Mouse (Mus musculus) mouse trophoblast stem cell (cell line): ENCODE data around the gene Car10.

Experiments used
- in situ Hi-C, 2 experiments: fragments of 300-500 bp; cut with MseI, MboI; formaldehyde crosslinking; loops; 2 replicates in 1 of 2; 3 replicates in 1 of 2; pipeline ENCODE4 v1.15.1; 2025

The Car10 gene

DNA sequence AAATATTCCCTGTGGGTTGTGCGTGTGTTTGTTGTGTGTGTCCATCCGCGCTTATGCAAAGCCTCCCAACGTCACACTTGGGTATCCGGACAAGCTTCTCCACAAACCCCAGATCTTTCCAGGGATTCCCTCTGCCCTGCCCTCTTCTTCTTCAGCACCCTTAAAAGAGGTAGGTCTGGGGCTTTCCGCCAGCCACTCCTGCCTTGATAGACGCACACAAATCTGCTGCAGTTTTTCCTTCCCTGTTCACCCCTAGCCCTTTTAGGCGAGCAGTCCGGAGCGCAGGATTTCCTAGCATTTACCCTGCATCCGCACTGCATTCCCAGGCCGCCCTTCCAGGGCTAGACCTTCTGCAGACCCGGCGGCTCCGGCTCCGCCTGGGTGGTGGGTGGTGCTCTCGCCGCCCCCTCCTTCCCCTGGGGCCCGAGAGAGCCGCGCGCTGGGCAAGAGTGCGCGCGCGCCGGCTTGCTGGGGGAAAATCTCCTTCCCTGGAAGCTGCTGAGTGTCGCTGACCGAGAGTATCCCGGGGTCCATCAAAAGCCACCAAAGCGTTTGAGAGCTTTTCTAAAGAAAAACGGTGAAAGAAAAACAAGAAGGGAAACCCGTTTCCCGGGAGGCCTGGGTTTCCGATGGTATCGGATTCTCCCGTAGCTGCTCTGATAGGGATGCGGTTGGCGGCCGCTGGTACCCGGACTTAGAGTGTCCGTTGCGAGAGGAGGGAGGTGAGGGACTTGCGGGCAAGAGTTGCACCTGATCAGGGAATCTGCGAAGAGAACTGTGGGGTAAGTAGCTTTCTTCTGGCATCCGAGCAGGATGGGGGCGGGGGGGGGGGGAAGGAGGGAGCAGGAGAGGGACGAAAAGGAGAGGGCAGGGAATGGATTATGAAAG is at the start of gene Car10:
Car10 (plus strand) TSS at position 88 of the 888 bp plus-strand sequence.
- in situ Hi-C loops, result no loop called here

DNA sequence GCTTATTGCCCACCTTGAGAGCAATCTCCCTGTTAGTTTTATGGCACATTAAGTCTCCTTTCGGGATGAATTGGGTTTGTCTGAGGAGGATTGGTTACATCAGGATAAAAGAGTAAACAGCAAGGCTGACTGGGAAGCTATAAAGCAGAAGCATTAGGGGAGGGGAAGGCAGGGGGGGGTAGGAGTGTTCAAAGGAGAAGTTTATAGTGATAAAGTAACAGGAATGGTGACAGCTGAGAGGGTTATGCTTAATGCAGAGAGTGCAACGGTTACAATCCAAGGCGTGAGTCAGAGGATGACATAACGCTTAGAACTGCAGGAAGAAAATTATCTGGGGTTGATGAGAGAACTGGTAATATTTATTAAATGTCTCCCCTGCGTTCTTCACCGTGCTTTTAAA is 32.8 kb upstream of the Car10 start:
- in situ Hi-C loops, result no loop called here

DNA sequence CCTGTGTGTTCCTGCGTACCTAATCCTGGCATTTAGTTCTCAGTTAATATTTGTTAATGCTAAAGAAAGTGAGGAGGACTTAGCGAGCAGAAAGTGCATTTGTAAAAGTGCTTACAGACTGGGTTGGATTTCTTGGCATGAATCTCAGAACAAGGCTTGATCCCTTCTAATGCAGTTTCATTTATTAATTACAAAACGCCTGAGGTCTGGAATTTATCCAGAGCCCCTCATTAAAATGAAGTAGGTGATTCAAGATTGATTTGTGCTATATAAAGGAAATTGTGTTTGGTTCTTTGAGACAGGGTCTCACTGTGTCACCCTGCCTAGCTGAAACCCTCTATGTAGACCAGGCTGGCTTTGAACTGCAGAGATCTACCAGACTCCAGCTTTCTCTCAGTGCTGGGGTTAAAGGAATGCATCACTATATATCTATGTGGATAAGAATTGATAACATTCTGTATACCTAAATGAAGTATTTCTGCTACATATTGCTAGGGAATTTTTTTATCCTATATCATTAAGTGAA is 32.1 kb upstream of the Car10 start:
- in situ Hi-C loops, result no loop called here

DNA sequence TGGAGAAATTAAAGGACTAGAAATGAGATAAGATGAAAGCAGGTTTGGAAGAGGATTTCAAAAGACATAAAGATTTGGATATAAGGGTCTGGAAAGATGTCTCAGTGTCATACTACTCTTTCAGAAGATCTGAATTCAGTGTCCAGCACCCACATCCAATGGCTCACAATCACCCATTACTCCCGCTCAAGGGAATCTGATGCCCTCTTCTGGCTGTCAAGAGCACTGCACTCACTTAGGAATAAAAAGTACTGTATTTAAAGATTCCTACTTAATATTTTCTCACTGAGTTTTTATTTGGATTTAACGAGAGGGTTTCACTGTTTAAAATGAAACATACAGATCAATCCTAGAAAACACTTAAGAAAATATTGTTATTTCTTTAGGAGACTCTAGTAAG is 2.2 kb upstream of the Car10 start:
- in situ Hi-C loops, result no loop called here

DNA sequence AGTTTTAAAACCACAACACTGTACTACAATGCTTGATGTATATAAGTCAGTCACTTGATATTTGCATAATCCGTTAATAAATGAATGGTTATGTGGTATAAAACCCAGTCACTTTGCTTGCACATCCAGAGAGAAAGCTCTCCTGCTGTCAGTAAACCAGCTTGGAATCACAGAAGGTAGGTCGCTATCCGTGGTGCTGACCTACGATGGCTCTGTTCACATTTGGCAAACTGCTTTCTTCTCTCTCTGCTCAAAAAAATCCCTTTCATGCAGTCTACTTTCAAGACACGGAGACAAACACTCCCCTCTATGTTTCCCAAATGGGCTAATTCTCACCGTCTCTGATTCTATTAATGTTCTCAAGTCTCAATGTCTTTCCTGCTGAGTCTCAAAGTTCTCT is 827 bp upstream of the Car10 start:
- in situ Hi-C loops, result no loop called here

DNA sequence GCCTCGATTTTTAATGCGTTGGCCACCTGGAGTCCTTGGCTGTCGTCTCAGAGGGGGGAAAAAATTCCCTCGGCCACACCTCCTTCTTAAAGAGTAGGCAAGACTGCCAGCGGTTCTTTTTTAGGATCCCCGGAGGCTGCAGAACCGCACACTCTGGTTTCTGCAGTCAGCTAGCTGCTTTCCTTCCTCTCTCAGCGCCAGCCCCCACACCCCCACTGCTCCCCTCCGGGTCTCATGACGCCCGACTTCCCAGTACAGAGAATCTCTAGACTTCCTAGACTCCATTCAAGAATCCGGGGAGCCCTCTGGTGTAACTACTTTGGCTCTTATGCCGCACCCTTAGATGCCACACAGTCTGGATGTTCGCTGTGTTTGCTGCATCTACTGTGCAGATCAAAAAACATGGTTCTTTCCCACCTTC is 387 bp upstream of the Car10 start:
- in situ Hi-C loops, result no loop called here

DNA sequence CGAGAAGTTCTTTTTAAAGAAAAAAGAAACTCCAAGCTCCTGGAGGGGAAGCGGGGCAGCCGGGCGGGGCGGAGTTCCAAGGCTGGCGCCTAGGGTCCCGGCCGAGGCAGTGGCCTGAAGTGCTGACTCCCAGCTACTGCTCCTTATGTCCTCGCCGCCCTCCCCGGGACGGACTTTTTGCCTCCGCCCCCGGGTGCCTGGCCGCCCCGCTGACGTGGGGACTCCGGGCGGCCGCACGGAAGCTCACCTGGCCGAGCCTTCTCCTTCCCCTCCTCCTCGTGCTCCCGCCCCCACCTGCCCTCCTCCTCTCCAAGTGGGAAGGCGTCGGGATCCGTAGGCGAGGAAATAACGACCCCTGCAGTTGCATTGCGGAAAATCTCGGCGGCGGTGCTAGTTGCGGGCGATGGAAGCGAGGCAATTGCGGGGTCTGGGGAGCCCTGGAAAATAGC is 1.1 kb downstream of the Car10 start:
- in situ Hi-C loops, result no loop called here

DNA sequence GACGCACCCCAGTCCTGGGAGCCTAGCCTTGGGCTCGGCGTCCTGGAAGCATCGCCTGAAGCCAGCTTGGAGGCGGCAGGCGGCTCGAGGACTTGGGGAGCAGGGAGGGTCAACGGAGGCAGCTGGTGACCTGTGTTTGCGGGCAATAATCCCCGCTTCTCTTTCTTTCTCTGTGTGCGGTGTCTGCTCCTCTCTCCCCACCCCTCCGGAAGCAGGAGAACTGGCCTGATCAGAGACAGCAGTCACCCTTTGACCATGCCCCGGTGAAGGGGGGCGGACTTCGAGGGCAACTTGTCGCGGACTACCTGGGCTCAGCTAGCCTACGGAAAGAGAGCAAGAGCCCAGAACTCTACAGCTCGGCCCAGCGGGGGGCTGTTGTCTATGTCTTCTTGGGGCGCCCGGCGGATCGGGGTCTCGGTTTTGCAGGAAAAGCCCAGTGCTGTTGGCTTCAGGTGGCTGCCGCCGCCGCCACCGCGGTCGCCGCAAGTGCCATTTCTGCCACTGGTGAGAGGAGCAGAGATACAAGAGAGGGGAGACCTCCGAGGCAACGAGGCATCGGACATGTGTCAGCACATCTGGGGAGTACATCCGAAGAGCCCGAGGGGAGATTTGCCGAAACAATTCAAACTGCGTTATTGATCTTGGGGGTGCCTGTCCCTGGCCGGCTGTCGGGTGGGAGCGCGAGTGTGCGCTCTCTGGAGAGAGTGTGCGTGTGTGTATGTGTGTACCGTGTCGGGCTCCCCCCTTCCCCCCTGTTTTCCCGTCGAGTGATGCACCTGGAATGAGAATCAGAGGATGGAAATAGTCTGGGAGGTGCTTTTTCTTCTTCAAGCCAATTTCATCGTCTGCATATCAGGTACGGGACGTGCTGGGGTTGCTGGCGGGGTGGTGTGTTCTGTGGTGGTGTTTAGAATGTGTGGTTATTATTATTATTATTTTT is 1.9 kb downstream of the Car10 start:
- in situ Hi-C loops, result no loop called here

DNA sequence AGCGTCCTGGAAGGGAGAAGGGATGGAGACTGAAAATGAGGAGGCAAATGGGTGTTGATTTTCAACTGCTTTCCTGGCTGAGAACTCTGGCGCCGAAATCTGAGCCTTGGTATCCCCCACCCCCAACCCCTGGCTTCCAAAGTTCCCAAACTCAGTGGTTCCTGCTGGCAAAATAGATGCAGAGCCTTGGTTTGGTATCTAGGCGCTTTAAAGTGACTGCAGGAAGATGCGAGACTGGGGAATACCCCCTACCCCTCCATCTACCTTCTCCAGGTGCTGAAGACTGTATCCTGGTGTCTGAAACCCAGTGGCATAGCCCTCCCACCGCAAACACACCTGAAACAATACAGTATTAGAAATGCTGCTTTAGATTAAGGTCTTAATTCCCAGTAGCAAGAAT is 2.8 kb downstream of the Car10 start:
- in situ Hi-C loops, result no loop called here

DNA sequence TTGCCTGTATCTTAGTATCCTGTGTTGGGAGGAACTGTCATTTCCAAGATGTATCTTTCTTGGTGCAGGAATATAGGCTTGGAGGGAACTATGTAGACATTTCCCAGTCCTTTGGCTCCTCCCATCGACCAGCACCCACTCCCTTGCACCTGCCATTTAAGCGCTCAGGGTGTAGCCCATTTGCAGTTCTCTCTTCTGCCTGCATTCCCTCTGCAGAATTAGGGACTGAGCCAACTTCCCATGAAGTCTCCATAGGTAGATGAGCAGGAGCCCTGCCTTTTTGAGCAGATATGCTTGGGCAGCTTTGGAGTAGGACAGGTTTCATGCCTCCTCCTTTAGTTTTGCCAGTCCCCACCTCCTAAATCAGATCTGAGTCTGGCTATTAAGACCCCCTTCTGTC is 3.3 kb downstream of the Car10 start:
- in situ Hi-C loops, result no loop called here

DNA sequence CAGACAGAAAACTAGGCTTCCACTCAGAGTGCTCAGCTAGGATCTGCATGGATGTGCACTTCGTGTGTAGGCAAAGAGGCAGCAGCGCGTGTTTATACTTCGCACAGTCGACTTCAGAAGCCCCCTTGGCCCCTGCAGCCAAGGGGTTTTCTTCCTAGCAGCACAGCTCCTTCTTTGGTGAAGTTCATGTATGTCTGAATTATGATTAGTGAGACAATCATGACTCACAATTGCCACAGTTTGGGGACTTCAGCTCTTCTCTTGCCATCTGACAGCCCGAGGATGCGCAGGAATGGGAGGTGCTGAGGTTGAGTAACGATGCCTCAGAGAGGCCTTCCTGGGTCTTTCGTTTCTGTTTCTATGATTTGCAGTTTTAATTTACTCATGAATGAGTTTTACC is 4.5 kb downstream of the Car10 start:
- in situ Hi-C loops, result no loop called here

DNA sequence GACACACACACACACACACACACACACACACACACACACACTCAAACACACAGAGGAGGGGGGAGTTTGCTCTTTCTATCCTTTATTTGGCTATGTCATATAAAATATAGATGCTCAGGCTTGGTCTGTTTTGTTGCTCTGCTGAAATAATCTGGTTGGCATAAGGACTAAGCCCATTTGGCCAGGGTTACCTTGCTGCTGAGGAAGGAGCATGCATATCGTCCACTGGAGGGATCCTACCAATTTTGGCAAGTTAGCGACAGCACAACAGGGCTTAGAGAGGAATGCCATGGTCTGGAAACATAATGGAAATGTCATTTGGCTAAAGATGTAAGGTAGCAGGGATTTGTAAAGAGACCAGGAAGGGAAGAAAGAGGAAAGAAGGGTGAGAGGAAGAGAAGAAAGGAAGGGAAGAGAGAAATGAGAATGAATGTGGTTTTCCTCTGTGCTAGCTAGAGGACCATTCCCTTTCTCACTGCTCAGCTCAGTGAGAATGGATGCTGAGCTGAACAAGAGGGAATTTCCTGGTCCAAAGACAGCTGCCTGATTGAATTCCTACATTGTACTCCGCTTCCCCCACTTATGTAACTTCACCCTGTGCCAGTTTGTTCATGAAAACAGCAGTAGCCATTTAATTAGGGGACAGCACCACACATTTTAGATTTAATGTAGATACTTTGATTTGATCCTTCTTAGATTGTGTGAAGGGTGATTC is 5.4 kb downstream of the Car10 start:
- in situ Hi-C loops, result no loop called here

DNA sequence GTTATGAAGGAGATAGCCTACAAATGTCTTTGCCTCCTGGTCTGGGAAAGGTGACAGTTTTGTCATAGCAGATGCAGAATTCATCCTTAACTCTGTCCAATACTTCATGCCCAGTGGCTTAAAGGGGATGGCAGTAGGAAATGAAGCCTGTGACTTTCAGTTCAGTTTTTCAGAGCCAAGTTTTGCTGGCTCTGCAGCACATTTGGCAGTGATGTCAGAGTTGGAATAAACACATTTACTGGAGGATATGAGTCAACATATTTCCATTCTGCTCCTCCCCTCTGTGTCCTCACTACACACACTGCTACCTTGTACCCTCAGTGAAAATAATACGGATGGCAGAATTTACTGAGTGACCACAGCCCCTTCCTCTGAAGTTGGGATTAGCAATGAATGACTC is 11.6 kb downstream of the Car10 start:
- in situ Hi-C loops, result no loop called here

DNA sequence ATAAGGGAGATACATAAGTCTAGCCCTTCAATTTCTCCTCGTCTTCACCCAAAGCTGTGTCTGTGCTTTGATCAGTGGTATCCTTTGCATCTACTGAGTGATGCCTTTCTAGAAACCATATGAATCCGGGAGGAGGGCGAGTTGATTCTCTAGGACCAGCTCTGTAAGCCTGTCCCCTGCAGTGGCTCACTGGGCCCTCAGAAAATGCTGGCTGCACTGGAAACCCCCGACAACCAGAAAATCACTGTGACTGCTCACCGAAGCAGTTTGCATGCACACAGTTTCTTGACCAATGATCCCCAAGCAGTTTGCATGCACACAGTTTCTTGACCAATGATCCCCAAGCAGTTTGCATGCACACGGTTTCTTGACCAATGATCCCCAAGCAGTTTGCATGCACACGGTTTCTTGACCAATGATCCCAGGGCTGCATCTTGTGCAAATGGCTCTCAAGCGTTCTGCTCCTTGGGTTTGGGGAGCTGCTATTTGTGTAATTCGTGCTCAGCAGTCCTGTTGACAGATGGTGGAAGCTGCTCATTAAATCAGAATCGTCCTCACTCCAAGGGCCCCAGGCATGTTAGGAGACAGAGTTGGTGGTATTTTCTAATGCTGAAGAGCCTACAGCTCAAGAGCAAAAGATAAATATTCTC is 23.1 kb downstream of the Car10 start:
- in situ Hi-C loops, result no loop called here

DNA sequence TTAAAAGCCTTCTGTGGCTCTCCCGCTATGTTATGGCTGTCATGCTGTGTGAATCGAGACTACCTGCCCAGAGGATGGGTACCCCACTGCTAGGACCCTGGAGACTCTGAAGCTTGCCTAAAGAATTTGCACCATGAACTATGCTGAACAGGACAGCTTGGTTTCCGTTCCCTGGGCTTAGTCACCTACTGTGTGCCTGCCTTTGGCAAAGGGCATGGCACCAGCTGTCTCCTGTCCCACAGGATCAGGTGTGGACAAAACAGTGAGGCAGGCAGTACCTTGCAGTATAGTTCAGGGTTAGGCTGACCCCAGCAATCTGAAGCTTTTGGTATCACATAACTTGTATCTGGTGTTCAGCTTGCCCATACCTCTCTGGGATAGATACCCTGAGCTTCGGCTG is 25.9 kb downstream of the Car10 start:
- in situ Hi-C loops, result no loop called here

DNA sequence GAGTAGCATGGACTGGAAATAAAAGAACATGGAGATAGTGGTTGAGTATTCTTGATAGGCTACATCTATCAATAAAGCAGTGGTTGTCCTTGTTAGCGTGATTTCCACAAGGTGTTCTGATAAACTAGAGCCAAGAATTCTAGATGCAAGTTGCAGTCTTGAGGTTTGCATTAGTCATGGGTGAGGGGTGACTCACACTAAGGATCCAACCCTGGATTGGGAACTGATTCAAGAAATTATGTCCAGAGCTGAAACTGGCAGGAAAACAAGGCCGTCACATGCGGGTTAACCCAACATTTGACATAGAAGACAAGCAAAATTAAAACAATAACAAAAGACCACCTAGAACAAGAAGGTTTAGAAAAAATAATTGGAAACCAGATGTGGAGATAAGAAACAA is 28.6 kb downstream of the Car10 start:
- in situ Hi-C loops, result loop anchor here in 1 of 2 experiments (25.0 kb wide), 1 partner anchor 686 kb away; no protein-coding TSS in a partner anchor

DNA sequence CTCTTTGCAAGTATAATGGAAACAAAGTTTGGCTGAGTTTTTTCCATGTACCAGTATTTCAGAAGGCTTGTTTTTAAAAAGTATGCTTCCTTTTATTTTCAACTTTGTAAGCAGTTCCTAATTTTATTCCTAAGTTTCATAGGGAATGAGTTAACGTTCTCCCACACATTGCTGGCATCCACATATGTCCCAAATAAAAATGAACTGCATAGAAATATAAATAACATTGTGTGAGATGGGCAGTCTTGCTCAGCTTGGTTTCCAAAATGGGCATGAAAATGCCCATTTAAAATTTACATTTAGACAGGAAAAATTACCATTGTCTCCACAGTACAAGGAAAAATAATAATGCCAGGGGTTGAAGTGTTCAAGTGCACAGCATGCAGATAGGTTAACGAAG is 30.7 kb downstream of the Car10 start:
- in situ Hi-C loops, result loop anchor here in 1 of 2 experiments (25.0 kb wide), 1 partner anchor 684 kb away; no protein-coding TSS in a partner anchor

DNA sequence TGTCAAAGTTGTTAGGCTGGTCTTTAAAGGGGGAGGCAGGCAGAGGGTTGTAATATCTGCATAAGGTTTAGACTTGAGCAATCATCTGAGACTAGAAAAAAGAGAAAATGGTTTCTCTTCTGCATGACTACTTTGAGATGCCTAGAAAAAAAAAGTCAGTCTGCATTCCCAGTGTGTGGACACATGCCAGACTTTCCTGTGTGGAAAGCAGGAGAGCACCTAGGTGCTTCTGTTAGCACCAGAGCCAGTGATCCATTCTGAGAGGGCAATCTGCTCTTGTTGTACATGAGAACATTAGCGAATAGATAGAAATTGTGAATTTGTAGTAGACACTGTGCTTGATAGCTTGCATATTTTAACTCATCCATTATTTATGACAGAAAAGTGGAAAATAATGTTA is 40.0 kb downstream of the Car10 start:
- in situ Hi-C loops, result loop anchor here (10.0 to 25.0 kb wide), 2 partner anchors 337 to 674 kb away; no protein-coding TSS in a partner anchor

DNA sequence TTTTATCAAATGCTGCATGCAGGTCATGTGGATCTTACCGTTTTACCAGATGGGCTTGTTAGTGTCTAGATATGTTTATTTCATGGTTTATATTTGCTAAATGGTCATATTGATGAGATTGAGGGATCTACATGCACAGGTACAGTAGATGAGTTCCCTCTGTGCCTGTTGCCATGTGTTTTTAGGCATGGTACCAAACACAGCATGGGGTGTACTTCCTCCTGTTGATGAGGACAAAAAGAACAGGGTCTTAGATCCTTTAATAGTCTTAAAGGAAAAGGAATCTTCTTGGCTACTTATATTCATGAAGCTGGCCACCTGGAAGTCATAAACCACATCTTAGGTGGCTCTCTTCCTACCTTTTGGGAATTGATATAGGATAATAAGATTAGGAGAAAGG is 43.9 kb downstream of the Car10 start:
- in situ Hi-C loops, result loop anchor here in 1 of 2 experiments (10.0 to 25.0 kb wide), 2 partner anchors 333 to 671 kb away; no protein-coding TSS in a partner anchor

DNA sequence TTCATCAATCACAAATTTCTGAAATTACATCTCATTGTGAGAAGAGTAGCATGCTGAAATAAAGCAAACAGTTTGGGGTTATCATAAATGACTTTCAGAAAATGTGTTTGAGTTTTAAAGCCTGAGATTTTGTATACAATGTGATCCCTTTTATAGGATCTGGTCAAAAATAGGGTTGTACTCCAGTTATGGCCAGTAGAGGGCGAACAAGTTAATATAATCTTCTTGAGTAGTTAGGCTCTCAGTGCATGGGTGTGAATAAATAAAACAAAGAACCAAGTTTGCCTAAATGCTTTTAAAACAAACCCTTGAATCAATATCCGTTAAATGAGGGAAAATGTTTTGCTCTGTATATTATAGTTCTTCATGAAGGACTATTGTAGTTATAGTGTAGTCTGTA is 46.7 kb downstream of the Car10 start:
- in situ Hi-C loops, result loop anchor here in 1 of 2 experiments (10.0 to 25.0 kb wide), 2 partner anchors 330 to 668 kb away; no protein-coding TSS in a partner anchor

DNA sequence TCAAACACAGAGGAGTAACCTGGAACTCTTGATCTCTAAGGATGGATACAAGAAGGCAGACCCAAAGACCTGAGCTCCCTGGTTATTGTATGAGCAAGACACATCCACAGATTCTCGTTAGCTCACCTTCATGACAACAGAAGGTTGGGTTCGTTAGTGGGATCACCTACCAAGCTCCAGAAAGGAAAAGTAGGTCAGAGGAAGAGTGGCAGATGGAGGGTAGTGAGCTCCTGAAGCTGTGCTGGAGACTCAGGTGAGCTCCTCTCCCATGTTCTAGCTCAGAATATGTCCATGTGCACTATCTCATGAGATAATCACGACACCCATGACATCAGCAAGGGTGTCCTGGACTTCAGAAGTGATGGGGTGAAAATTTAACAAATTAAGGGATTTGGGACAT is 57.1 kb downstream of the Car10 start:
- in situ Hi-C loops, result no loop called here
